Mouse (Mus musculus): ENCODE measurements around the gene Ccdc24. TPM values are rescaled to one million over a fixed set of nuclear protein-coding genes. Genes with fewer than 3 reads are reported as not detected.

Gene Ccdc24
- total RNA-seq, 2 experiments from 2014 or later, result 0.70 to 0.99 TPM

GRCm38 (mm10) chr4:117855146-117855545, 17.2 kb downstream of the Ccdc24 start:
- DNase-seq (ENCODE audit: low spot score in 2 of 2), result no peak

DNA sequence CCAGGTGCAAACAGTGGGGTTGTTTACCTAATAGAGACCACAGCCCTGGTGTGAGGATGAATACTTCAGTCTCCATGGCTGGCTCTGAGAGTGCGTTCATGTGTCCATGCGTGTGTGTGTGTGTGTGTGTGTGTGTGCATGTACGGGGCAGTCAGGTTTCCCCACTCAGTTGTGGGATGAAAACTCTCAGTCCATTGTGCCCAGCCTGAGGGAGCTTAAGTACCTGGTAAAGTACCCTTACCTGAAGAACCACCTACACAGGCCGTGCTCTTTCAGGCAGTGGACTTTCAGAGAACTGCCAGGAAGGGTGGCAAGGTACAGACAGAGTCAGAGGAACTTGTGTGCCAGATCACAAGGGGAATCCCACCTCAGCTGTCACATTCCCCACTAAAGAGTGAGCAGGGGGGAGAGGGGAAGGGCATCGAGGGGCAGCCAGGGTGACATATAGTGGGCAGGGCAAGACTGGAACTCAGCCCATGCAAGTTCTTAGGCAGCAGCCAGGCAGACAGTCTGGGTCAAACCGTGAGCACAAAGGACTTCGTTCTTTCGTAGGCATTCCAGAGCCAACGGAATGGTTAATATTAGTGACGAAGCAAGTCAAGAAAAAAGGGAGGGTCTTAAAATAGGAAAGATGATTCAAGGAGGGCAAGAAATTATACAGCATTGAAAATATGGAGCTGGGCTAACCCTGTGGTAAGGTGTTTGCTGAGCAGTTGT, 20.0 kb downstream of the Ccdc24 start:
- no peak for DNase-seq (ENCODE audit: low spot score in 2 of 2)

- DNase-seq (ENCODE audit: low spot score in 2 of 2), result no peak
Observed at GRCm38 (mm10) chr4:117850871-117851270, 21.5 kb downstream of the Ccdc24 start.

DNA sequence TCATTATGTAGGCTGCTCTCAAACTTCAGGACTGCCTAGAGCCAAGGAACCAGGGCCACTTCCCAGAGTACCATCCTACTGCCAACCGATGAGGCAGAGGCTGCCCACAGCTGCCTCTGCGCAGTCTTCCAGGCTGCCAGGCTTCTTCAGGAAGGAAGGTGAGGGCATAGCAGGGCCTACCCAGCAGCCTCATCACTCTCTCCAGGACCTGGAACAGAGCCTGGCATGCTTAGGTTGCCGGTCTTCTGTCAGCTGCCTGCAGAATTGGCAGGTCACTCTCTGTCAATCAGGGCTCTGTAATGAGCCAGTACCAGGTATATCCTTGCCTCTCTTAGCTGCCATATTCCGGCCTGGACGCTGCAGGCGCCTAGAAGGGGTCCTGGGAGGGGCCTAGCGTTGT, 22.2 kb downstream of the Ccdc24 start:
- DNase-seq (ENCODE audit: low spot score in 2 of 2), result no peak

DNA sequence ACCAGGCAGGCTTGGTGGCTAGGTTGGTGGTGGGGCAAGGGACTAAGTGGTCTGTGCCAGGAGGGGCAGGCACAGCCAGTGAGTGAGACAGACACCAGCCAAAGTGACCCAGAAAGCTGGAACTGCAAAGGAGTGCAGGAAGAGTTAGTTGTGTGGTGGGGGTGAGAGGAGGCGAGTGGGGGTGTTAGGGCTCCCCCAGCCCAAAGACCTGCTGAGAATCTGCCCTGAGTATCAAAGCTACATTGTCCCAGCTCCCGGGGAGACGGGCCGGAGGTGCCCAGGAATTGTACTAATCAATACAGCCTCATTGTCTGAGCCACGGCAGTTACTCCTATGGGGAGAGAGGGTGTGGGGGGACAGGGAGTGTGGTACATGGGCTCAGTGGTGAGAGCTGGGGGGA, 22.9 kb downstream of the Ccdc24 start:
- DNase-seq (ENCODE audit: low spot score in 2 of 2), result no peak

- no peak for DNase-seq (ENCODE audit: low spot score in 2 of 2)
Observed at GRCm38 (mm10) chr4:117849063-117849462, 23.3 kb downstream of the Ccdc24 start.

GRCm38 (mm10) chr4:117847011-117847410, 25.3 kb downstream of the Ccdc24 start:
- DNase-seq (ENCODE audit: low spot score in 2 of 2), result no peak

DNA sequence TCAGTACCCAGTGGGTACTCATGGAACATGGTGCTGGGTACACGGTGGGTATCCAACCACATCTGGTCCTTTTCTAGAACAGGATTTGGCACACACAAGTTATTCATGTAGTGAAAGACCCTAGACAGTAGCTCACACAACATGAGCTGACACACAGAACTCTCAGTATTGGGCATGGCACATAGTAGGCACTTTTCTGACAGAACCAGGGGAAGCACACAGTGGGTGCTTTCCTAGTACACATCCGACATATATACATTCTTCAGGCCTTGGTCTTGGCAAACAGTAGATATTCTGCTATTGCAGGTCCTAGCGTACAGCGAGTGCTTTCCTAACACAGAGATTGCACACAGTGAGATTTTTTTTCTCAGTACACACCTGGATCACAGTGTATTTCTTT, 26.1 kb downstream of the Ccdc24 start:
- no peak for DNase-seq (ENCODE audit: low spot score in 2 of 2)

- DNase-seq (ENCODE audit: low spot score in 2 of 2), result no peak
Observed at GRCm38 (mm10) chr4:117845316-117845715, 27.0 kb downstream of the Ccdc24 start.

- DNase-seq (ENCODE audit: low spot score in 2 of 2), result peak in 1 of 2 experiments; percentile 31
Observed at GRCm38 (mm10) chr4:117844467-117844866, 27.9 kb downstream of the Ccdc24 start.

DNA sequence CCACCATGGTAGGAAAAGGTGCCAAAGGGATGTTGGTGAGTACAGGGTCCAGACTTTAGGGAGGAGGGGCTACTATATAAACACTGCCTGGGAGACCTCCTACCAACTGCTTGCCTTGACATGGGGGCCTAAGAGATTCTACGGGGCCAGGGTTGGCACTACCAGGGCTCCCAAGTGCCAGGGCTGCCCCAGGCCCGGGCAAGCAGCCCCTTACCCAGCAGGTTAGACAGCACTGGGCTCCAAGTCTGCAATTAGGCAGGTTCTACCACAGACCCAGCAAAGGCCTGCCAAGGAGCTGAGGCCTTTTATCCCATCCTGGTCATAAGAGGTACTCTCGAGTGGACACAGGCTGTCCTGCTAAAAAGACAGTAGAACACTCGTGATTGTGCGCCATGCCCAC, 29.3 kb downstream of the Ccdc24 start:
- no peak for DNase-seq (ENCODE audit: low spot score in 2 of 2)

DNA sequence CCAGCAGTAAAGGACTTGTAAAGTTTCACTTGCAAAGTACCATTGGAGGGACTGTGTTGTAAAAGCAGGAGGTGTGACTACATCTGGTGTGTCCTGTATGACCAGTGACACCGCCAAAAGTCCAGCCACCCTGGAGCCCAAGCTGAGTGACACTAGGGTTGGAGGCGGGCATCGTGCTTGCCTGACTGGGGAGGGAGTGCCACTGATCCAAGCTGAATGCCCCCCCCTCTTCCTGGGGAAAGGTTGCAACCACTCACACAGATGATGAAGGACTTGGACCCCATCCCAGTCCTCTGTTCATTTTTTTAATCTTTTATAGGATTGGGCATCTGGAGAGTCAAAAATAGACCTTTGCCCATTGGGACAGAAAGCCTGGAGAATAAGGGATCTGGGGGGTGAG, 30.8 kb downstream of the Ccdc24 start:
- no peak for DNase-seq (ENCODE audit: low spot score in 2 of 2)

DNA sequence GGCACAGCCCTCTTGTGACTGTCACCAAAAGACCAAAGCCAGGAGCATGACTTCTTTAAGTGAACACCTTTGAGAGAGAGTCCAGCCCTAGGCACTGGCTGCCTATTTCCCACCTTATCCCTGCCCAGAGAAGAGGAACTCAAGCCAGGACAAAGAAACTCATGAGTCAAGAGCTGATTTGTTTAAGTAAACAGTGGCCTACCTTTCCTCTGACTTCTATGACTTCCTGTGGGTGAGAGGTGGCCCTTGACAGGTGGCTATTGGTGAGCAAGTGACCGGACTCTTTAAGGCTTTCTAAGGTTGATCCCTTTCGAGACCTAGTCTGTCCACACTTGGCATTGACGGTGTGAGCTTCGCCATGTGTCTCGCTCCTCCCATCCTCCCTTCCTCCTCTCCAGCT, 31.5 kb downstream of the Ccdc24 start:
- no peak for DNase-seq (ENCODE audit: low spot score in 2 of 2)

DNA sequence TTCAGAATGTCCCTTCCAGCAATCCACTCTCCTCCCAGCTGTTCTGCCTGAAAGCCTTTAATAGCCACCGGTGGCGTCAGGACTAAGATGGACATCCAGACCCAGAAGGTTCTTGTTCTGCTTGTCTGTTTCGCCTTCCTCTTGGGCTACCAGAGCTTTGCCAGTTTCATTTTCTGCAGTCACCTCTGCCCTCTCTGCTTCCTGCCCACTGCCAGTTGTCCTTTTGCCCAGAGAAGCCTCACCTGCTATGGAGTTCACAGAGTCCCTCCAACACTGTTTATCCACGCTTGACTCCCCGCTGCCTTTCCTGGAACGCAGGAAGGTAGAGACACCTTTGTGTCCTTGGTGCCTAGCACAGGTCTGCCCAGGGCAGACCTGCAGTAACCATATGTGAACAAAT, 33.0 kb downstream of the Ccdc24 start:
- DNase-seq (ENCODE audit: low spot score in 2 of 2), result no peak

GRCm38 (mm10) chr4:117837271-117837670, 35.1 kb downstream of the Ccdc24 start:
- no peak for DNase-seq (ENCODE audit: low spot score in 2 of 2)

DNA sequence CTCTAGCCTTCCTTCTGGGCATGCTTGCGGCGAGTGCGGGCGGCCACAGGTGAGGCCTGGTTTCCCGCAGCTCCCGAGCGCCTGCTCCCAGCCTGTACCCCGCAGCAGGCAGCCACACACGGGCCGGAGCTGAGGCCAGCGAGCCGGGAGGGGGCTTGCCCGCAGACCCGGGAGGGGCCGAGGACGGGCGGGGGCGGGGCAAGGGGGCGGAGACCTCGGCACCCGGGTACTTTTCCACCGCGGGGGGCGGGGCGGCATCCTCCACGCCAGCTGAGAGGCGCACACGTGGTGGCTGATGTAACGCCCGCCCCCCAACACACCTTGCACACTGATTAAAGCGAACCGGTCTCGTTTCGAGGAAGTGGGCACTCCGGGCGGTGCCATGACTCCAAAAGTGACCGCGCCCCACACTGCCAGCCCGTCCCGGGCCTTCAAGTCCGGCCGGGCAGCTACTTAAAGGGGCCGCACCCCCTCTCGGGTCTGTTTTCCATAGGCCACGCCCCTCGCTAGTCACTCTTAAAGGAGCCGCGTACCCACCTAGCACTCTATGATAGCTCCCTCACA, 36.1 kb downstream of the Ccdc24 start:
- peak; percentile 86 to 92 for DNase-seq (ENCODE audit: low spot score in 2 of 2)

DNA sequence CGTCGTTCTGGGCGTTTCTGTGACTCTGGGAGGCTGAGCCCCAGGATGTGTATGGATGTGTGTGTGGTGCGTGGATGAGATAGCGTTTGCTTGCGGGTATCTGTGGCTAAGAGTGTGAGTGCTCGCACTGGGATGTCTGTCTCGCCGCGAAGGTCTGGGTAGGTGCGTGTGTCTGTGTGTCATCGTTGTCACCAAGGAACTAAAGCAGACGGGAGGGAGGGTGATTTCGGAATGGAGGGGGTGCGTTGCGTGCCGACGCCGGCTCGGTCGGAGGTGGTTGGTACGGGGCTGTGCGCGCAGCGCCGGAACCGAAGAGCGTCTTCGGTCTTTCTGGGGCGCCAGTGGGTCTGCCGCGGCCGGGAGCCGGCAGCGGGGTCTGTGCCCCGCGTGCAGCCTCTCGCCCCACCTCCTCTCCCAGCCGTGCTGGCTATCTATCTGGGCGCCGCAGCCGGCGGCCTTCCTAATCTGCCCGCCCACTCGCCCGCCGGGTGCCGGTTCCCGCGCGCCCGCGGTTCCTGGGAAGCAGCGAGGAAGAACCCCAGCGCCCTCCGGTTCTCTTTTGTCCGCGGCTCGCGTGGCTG, 36.7 kb downstream of the Ccdc24 start:
- peak; percentile 57 to 64 for DNase-seq (ENCODE audit: low spot score in 2 of 2)

DNA sequence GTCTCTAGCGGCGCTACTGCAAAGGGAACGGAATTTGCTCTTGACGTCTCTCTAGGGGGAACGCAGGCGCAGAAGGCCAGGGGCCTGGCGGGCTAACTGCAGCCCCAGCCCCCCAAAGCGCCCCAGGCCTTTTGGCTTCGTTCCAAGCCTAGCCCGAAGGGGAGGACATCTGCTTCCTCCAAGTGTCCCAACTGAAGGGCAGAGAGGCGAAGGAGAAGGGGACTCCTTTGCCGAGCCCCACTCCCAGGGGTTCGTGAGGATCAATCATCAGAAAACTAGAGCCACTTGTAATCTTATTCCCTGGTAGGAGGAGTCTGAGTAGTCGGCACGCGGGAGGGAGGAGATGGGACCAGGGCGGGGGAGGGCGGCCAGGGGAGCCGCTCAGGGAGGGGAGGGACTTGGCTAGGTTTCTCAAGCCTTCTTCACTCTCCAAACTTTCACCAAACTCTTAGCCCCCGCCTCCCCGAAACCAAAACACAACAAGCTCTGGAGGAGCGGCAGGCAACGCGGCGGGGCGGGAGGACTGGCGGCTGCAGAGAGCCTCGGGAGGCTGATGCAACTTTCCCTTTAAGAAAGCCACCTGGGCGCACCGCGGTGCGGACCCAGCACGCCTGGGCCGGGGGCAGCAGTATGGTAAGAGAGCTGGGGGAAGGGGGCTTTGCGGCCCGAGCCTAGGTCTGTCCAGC, 37.4 kb downstream of the Ccdc24 start:
- DNase-seq (ENCODE audit: low spot score in 2 of 2), result peak; percentile 56 to 69

- no peak for DNase-seq (ENCODE audit: low spot score in 2 of 2)
Observed at GRCm38 (mm10) chr4:117834457-117834844, 37.9 kb downstream of the Ccdc24 start, which contains the start of gene Slc6a9. Gene Slc6a9 (plus strand): TSS chr4:117834506.

GRCm38 (mm10) chr4:117831920-117832691, 40.3 kb downstream of the Ccdc24 start:
- no peak for DNase-seq (ENCODE audit: low spot score in 2 of 2)

- no peak for DNase-seq (ENCODE audit: low spot score in 2 of 2)
Observed at GRCm38 (mm10) chr4:117831499-117831898, 40.9 kb downstream of the Ccdc24 start.

Measured in adrenal gland, adult 18-20 months (tissue).